Mouse (Mus musculus): Measurements from ENCODE around the gene Scml4. TPM values are rescaled to one million over a fixed set of nuclear protein-coding genes. Genes with fewer than 3 reads are reported as not detected.

Scml4 gene
- polyA plus RNA-seq, 1 experiment from 2014 or later, result 4.9 TPM

GRCm38 (mm10) chr10:42890365-42890764 lies 30.2 kb downstream of the Scml4 start:
- H3K4me3 ChIP-seq, result no peak overlapping the region
- 66% methylated on average over 4 of the region's 4 CpGs for WGBS
- H3K9me3 ChIP-seq, result no peaks in the 10 kb centered on the region
- ATAC-seq (ENCODE audit: low read depth), result no peak
- no peaks in the 10 kb centered on the region for H3K27me3 ChIP-seq
- no peaks in the 10 kb centered on the region for H3K36me3 ChIP-seq
- H3K4me1 ChIP-seq (replicated peaks), result peaks cover 7% of the 10 kb centered on the region; the same call in 1 of the 2 replicates
- no peak overlapping the region for H3K9ac ChIP-seq
- H3K27ac ChIP-seq (replicated peaks), result no peak overlapping the region
- H3K4me2 ChIP-seq, result no peak overlapping the region

DNA sequence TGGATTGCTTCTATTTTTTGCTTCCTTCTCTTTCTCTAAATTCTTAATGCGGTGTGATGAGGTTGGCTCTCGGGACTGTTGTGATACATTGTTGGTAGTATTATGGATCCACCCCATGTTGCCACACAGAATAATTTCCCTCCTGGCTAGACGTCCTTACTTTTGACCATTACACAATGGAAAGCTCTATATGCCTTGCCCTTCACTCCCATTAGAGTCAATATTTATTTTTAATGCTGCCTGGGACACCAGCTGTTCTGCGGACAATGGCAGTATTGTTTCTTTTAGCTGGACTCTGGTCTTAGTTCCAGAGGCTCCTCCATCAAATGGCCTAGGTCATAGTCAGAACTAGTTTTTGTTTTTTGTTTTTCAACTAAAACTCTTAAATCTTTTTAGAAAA lies 32.1 kb downstream of the Scml4 start:
- H3K27me3 ChIP-seq, result no peaks in the 10 kb centered on the region
- WGBS, result 37% methylated on average over 4 of the region's 4 CpGs
- no peak overlapping the region for H3K4me2 ChIP-seq
- peaks cover 3% of the 10 kb centered on the region; the same call in 1 of the 2 replicates for H3K4me1 ChIP-seq (replicated peaks)
- no peaks in the 10 kb centered on the region for H3K9me3 ChIP-seq
- no peak for ATAC-seq (ENCODE audit: low read depth)
- H3K9ac ChIP-seq, result no peak overlapping the region
- H3K36me3 ChIP-seq, result no peaks in the 10 kb centered on the region
- no peak overlapping the region for H3K27ac ChIP-seq (replicated peaks)
- H3K4me3 ChIP-seq, result no peak overlapping the region

DNA sequence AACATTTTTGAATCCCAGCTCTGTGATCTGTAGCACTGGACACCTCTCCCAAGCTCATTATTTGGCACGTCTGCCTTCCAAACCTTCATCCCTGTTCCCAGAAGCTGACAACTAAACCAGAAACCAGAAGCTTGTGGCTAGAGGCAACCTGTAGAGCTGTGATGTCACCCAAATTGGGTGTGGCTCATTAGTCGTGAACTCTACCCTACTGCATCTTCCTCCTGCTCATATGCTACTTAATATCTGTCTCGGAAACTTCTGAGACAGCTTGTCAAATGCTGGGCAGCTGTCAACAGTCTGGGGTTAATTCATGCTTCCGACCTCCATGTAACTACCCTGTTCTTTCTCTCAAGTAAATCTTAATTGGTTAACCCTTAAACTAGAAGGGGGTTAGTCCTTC lies 32.8 kb downstream of the Scml4 start:
- WGBS, result 87% methylated on average over 4 of the region's 4 CpGs
- no peak for ATAC-seq (ENCODE audit: low read depth)

GRCm38 (mm10) chr10:42893857-42894256 lies 33.7 kb downstream of the Scml4 start:
- peaks cover 3% of the 10 kb centered on the region; the same call in 1 of the 2 replicates for H3K4me1 ChIP-seq (replicated peaks)
- ATAC-seq (ENCODE audit: low read depth), result no peak
- WGBS, result 84% methylated on average over 8 of the region's 8 CpGs

More for the DNA sequence above, 32.8 kb downstream of the Scml4 start:
- H3K4me1 ChIP-seq (replicated peaks), result peaks cover 3% of the 10 kb centered on the region; the same call in 1 of the 2 replicates
- H3K9me3 ChIP-seq, result no peaks in the 10 kb centered on the region
- no peak overlapping the region for H3K4me3 ChIP-seq
- H3K9ac ChIP-seq, result no peak overlapping the region
- H3K4me2 ChIP-seq, result no peak overlapping the region
- H3K27me3 ChIP-seq, result no peaks in the 10 kb centered on the region
- no peak overlapping the region for H3K27ac ChIP-seq (replicated peaks)
- H3K36me3 ChIP-seq, result no peaks in the 10 kb centered on the region

GRCm38 (mm10) chr10:42894263-42894662 lies 34.1 kb downstream of the Scml4 start:
- no peak for ATAC-seq (ENCODE audit: low read depth)
- H3K27ac ChIP-seq (replicated peaks), result no peak overlapping the region
- WGBS, result 45% methylated on average over 3 of the region's 3 CpGs

More at GRCm38 (mm10) chr10:42893857-42894256, 33.7 kb downstream of the Scml4 start:
- no peaks in the 10 kb centered on the region for H3K36me3 ChIP-seq
- no peaks in the 10 kb centered on the region for H3K9me3 ChIP-seq
- H3K27me3 ChIP-seq, result no peaks in the 10 kb centered on the region
- no peak overlapping the region for H3K4me2 ChIP-seq
- no peak overlapping the region for H3K27ac ChIP-seq (replicated peaks)
- H3K4me3 ChIP-seq, result no peak overlapping the region
- no peak overlapping the region for H3K9ac ChIP-seq

GRCm38 (mm10) chr10:42894696-42895095 lies 34.5 kb downstream of the Scml4 start:
- no peaks in the 10 kb centered on the region for H3K36me3 ChIP-seq
- no peak overlapping the region for H3K27ac ChIP-seq (replicated peaks)
- WGBS, result 87% methylated on average over 7 of the region's 7 CpGs
- H3K4me3 ChIP-seq, result no peak overlapping the region
- H3K4me2 ChIP-seq, result no peak overlapping the region
- ATAC-seq (ENCODE audit: low read depth), result no peak
- H3K4me1 ChIP-seq (replicated peaks), result peaks cover 3% of the 10 kb centered on the region; the same call in 1 of the 2 replicates
- H3K27me3 ChIP-seq, result no peaks in the 10 kb centered on the region
- no peak overlapping the region for H3K9ac ChIP-seq
- H3K9me3 ChIP-seq, result no peaks in the 10 kb centered on the region

More at GRCm38 (mm10) chr10:42894263-42894662, 34.1 kb downstream of the Scml4 start:
- H3K9me3 ChIP-seq, result no peaks in the 10 kb centered on the region
- H3K27me3 ChIP-seq, result no peaks in the 10 kb centered on the region
- H3K36me3 ChIP-seq, result no peaks in the 10 kb centered on the region
- no peak overlapping the region for H3K9ac ChIP-seq
- peaks cover 3% of the 10 kb centered on the region; the same call in 1 of the 2 replicates for H3K4me1 ChIP-seq (replicated peaks)
- H3K4me2 ChIP-seq, result no peak overlapping the region
- no peak overlapping the region for H3K4me3 ChIP-seq

- H3K4me2 ChIP-seq, result no peak overlapping the region
- H3K27me3 ChIP-seq, result no peaks in the 10 kb centered on the region
- no peak overlapping the region for H3K4me3 ChIP-seq
Observed at GRCm38 (mm10) chr10:42896621-42897020, 36.5 kb downstream of the Scml4 start.

DNA sequence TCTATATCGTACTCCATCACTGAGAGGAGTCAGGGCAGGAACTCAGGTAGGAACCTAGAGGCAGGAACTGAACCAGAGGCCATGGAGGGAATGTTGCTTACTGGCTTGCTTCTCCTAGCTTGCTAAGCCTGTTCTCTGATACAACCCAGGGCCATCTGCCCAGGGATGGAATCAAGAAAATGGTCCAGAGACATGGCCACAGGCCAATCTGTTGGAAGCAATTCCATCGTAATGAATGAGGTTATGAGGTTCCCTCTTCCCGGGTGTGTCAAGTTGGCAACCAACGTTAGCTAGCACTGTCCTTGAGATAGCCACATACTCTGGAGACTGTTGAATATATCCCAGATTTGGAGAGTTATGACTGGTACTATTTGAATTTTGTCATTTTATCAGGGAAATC lies 37.0 kb downstream of the Scml4 start:
- Histone ChIP-seq H3K9me3 (no peaks in the 10 kb centered on the region), H3K27me3 (no peaks in the 10 kb centered on the region), H3K4me2 (no peak overlapping the region), H3K4me3 (no peak overlapping the region), H3K4me1 (replicated peaks) (0 out of 2 replicates have a peak, but pooled peaks cover 3% of the 10 kb centered on the region), H3K27ac (replicated peaks) (no peak overlapping the region), H3K9ac (no peak overlapping the region), H3K36me3 (no peaks in the 10 kb centered on the region)
- ATAC-seq (ENCODE audit: low read depth), result no peak
- 85% methylated on average over 4 of the region's 4 CpGs for WGBS

More at GRCm38 (mm10) chr10:42896621-42897020, 36.5 kb downstream of the Scml4 start:
- 0 out of 2 replicates have a peak, but pooled peaks cover 3% of the 10 kb centered on the region for H3K4me1 ChIP-seq (replicated peaks)
- H3K27ac ChIP-seq (replicated peaks), result no peak overlapping the region
- WGBS, result 83% methylated on average over 3 of the region's 3 CpGs
- H3K9ac ChIP-seq, result no peak overlapping the region
- H3K9me3 ChIP-seq, result no peaks in the 10 kb centered on the region
- H3K36me3 ChIP-seq, result no peaks in the 10 kb centered on the region
- ATAC-seq (ENCODE audit: low read depth), result no peak

DNA sequence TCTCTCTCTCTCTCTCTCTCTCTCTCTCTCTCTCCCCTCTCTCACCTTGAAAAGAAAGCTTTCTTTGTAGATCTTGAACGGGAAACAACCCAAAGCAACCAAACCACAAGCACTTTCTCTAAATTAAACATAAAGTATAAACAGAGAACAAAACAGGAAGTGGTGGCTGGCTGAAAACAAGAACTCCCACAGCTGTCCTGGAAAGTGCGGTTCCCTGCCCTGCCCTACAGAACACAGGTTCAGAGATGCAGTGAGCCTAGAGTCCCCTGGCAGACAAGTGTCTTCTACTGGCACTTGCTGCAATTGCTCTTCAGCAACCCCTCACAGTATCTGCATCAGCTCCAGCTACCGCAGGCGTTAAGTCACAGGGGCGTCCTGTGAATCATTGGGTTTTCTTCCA lies 37.5 kb downstream of the Scml4 start:
- no peak overlapping the region for H3K4me2 ChIP-seq
- ATAC-seq (ENCODE audit: low read depth), result no peak
- H3K4me1 ChIP-seq (replicated peaks), result 0 out of 2 replicates have a peak, but pooled peaks cover 3% of the 10 kb centered on the region
- H3K27me3 ChIP-seq, result no peaks in the 10 kb centered on the region
- H3K9ac ChIP-seq, result no peak overlapping the region
- WGBS, result 84% methylated on average over 5 of the region's 5 CpGs
- no peak overlapping the region for H3K4me3 ChIP-seq
- no peak overlapping the region for H3K27ac ChIP-seq (replicated peaks)
- H3K9me3 ChIP-seq, result no peaks in the 10 kb centered on the region
- no peaks in the 10 kb centered on the region for H3K36me3 ChIP-seq

- Histone ChIP-seq H3K4me2 (no peak overlapping the region), H3K27me3 (no peaks in the 10 kb centered on the region), H3K4me3 (no peak overlapping the region), H3K27ac (replicated peaks) (no peak overlapping the region), H3K9ac (no peak overlapping the region), H3K9me3 (no peaks in the 10 kb centered on the region), H3K36me3 (no peaks in the 10 kb centered on the region), H3K4me1 (replicated peaks) (no peaks in the 10 kb centered on the region)
- WGBS, result 70% methylated on average over 4 of the region's 4 CpGs
- no peak for ATAC-seq (ENCODE audit: low read depth)
Observed at GRCm38 (mm10) chr10:42901361-42901760, 41.2 kb downstream of the Scml4 start.

DNA sequence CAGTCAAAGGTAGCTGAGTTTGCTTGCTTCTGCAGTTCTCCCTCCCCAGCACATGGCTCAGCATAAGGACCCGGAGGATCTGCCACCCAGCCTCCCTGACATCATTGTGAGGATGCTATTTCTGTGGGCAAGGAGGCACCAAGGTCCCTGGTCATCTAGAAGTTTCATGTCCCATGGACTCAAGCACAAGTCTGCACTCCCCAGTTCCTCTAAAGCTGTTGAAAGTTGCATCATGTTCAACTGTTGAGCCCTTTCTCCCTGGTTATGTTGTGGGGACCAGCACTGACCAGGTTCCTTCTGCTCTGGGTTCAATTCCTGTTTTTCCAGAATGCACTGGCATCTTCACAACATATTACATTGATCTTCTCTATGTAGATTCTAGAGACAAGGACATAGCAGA lies 42.9 kb downstream of the Scml4 start:
- H3K36me3 ChIP-seq, result no peaks in the 10 kb centered on the region
- ATAC-seq (ENCODE audit: low read depth), result no peak
- no peaks in the 10 kb centered on the region for H3K9me3 ChIP-seq
- H3K27ac ChIP-seq (replicated peaks), result no peak overlapping the region
- H3K4me1 ChIP-seq (replicated peaks), result no peaks in the 10 kb centered on the region
- no peak overlapping the region for H3K9ac ChIP-seq
- H3K27me3 ChIP-seq, result no peaks in the 10 kb centered on the region
- no peak overlapping the region for H3K4me3 ChIP-seq
- no peak overlapping the region for H3K4me2 ChIP-seq
- 82% methylated on average over 1 of the region's 1 CpGs for WGBS

DNA sequence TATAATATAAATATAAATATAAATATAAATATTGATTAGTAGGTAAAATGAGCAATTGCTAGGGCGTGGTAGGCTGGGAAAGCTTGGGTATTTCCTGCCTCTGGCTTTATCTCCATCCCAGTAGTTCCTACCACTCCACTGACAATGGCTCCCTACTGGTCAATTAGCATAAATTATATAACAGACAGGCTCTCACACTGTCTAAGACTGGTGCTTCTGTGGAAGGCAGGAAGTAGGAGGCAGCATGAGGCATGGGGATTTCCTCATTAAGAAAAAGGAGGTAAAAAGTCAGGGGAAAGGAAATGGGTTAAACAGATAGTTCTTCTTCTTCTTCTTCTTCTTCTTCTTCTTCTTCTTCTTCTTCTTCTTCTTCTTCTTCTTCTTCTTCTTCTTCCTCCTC lies 48.4 kb downstream of the Scml4 start:
- Histone ChIP-seq H3K9ac (no peak overlapping the region), H3K4me1 (replicated peaks) (no peaks in the 10 kb centered on the region), H3K4me3 (no peak overlapping the region), H3K4me2 (no peak overlapping the region), H3K36me3 (no peaks in the 10 kb centered on the region), H3K27me3 (no peaks in the 10 kb centered on the region), H3K27ac (replicated peaks) (no peak overlapping the region), H3K9me3 (no peaks in the 10 kb centered on the region)
- ATAC-seq (ENCODE audit: low read depth), result no peak
- 40% methylated on average over 1 of the region's 1 CpGs for WGBS

GRCm38 (mm10) chr10:42910567-42910966 lies 50.4 kb downstream of the Scml4 start:
- Histone ChIP-seq H3K27ac (replicated peaks) (no peak overlapping the region), H3K4me2 (no peak overlapping the region), H3K9me3 (no peaks in the 10 kb centered on the region), H3K36me3 (no peaks in the 10 kb centered on the region), H3K9ac (no peak overlapping the region), H3K4me3 (no peak overlapping the region), H3K27me3 (no peaks in the 10 kb centered on the region), H3K4me1 (replicated peaks) (no peaks in the 10 kb centered on the region)
- no peak for ATAC-seq (ENCODE audit: low read depth)
- WGBS, result 58% methylated on average over 4 of the region's 4 CpGs

Measured in neural tube, embryonic 13.5 days (tissue).